In the genomic region with DNA sequence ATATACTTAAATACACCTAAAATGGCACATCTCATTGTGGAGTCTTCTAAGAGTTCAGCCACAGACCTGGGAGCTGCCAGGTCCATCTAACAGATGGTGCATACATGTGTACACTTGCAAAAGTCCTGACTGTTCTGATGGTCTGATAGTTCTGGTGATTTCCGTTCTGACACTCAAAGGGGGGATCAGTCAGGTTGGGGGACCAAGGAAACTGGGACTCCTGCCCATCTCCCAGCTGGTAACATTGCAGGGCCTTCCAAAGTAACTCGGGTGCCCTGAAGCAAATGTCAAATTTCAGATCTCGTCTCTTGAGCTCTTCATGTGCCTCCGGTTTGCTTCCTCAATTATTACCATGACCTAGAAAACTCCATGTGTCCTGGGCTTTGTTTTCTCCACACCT, we compare ENCODE assay signal across 17 mouse cellular contexts. TPM values are rescaled to one million over a fixed set of nuclear protein-coding genes. Genes with fewer than 3 reads are reported as not detected.
DNase-seq lines count a peak whose midpoint lies in the region; ATAC-seq and TF ChIP-seq lines count a peak whose summit lies in the region.
"Had no signal": no experiment of that assay in that cellular context is flagged by ENCODE, and none has a peak within 500 bp of the region (broad histone marks: within the 10 kb centered on the region; RNA-seq: fewer than 3 reads in every experiment).

No protein-coding gene starts in this region.

- no peak for ATAC-seq in cerebellum, adult (ENCODE audit: insufficient number of reproducible peaks, low FRiP score, low TSS enrichment)
- no peak for ATAC-seq in lung, postnatal 0 days
- ATAC-seq: forebrain, embryonic 13.5 days; forebrain, postnatal 0 days; hindbrain, postnatal 0 days had no signal

- intact Hi-C loops in gastrocnemius, adult 2 months (cut with DNase I), result no loop called here
- intact Hi-C loops in gastrocnemius, postnatal 14 days (cut with DNase I; ENCODE audit: low total_unique reads), result no loop called here

- no peak overlapping the region for H3K4me2 ChIP-seq in lung, postnatal 0 days (replicated peaks; ENCODE audit: low read depth, low read length)
- H3K4me2 ChIP-seq: forebrain, embryonic 13.5 days; hindbrain, embryonic 13.5 days had no signal

- H3K36me3 ChIP-seq in lung, postnatal 0 days (ENCODE audit: insufficient read depth, low read length), result no peaks in the 10 kb centered on the region
- H3K36me3 ChIP-seq: embryonic facial prominence, embryonic 10.5 days; hindbrain, embryonic 13.5 days had no signal

- TF ChIP-seq CTCF in gastrocnemius, adult 2 months (IDR thresholded peaks at IDR 0.05), result no peak
- no peak for TF ChIP-seq CTCF in lung, postnatal 0 days (IDR thresholded peaks at IDR 0.05)
- TF ChIP-seq CTCF in lung, adult 2 months (IDR thresholded peaks at IDR 0.05; ENCODE audit: insufficient read depth, low read length), result no peak

- no peaks in the 10 kb centered on the region for H3K9me3 ChIP-seq in lung, postnatal 0 days (ENCODE audit: low read length)
- H3K9me3 ChIP-seq: embryonic facial prominence, embryonic 10.5 days; forebrain, embryonic 13.5 days; hindbrain, embryonic 13.5 days had no signal

- no peak overlapping the region for H3K9ac ChIP-seq in lung, postnatal 0 days (replicated peaks; ENCODE audit: low read depth)
- H3K9ac ChIP-seq: forebrain, embryonic 13.5 days; forebrain, postnatal 0 days; hindbrain, embryonic 13.5 days had no signal

- peak overlapping the region; percentile 92 for H3K27ac ChIP-seq in gastrocnemius, adult 2 months
- H3K27ac ChIP-seq in lung, postnatal 0 days (ENCODE audit: low read length), result no peak overlapping the region
- H3K27ac ChIP-seq: embryonic facial prominence, embryonic 10.5 days; forebrain, embryonic 13.5 days; hindbrain, embryonic 13.5 days; hindbrain, postnatal 0 days had no signal

- no peaks in the 10 kb centered on the region for H3K27me3 ChIP-seq in lung, postnatal 0 days (replicated peaks; ENCODE audit: insufficient read depth, low read length)
- H3K27me3 ChIP-seq: forebrain, embryonic 13.5 days; hindbrain, embryonic 13.5 days had no signal

- no peak for TF ChIP-seq EP300 in lung, postnatal 0 days (IDR thresholded peaks at IDR 0.05)

- TF ChIP-seq POLR2A in lung, adult 2 months (IDR thresholded peaks at IDR 0.05; ENCODE audit: borderline replicate concordance, extremely low read depth, low read depth, low read length), result no peak

- H3K4me3 ChIP-seq in gastrocnemius, adult 2 months, result peak overlapping the region; percentile 36; the same call in 1 of the 2 replicates
- H3K4me3 ChIP-seq in lung, postnatal 0 days (ENCODE audit: low read depth, low read length), result no peak overlapping the region
- H3K4me3 ChIP-seq in lung, adult 2 months (replicated peaks; ENCODE audit: extremely low read depth, low read depth, low read length), result no peak overlapping the region
- H3K4me3 ChIP-seq: embryonic facial prominence, embryonic 10.5 days; forebrain, embryonic 13.5 days; hindbrain, embryonic 13.5 days had no signal

- peak; percentile 41 for DNase-seq in cerebellum, adult 9-10 months
- DNase-seq in gastrocnemius, adult 2 months, result no peak
- no peak for DNase-seq in gastrocnemius, postnatal 14 days
- DNase-seq in lung, postnatal 0 days (ENCODE audit: low spot score), result peak; percentile 26
- DNase-seq in lung, adult 2 months, result no peak
- DNase-seq in lung, postnatal 36 days, result peak; percentile 47
- DNase-seq: adrenal gland, postnatal 10 days; cerebellum, postnatal 25 days; forebrain, postnatal 0 days; gastrocnemius, postnatal 36 days; heart, postnatal 14 days; kidney, adult 18-20 months had no signal

- peaks cover 42% of the 10 kb centered on the region for H3K4me1 ChIP-seq in lung, postnatal 0 days (ENCODE audit: insufficient read depth, low read depth, low read length)
- H3K4me1 ChIP-seq in lung, adult 2 months (ENCODE audit: control insufficient read depth, insufficient read depth, low read length), result peaks cover 19% of the 10 kb centered on the region; the same call in 1 of the 2 replicates

- WGBS in lung, postnatal 0 days, result 62% methylated on average over 4 of the region's 4 CpGs
- 74% methylated on average over 4 of the region's 4 CpGs for WGBS in lung, adult 2 months

RNA-seq across cellular contexts. Expression of gene Sgms1, which starts 13.5 kb away (rescaled TPM):
- 10 to 100 TPM; 53.8 to 62.8 TPM for total RNA-seq in gastrocnemius, adult 2 months (2021)
- total RNA-seq in gastrocnemius, postnatal 14 days (2021), result 10 to 100 TPM; 35.2 to 55.0 TPM
- 59.3 and 74.9 TPM in 2 replicates for polyA plus RNA-seq in lung, postnatal 0 days (2015; fragmentation: Nextera tagmentation; extraction: Ambion mirVana)
- 44.2 and 53.7 TPM in 2 replicates for polyA plus RNA-seq in lung, adult 2 months (2012; rRNA removed)

Comparison
In these comparisons a context has a peak if more than half of its experiments do, and no peak if none do; other contexts are left out.
1. DNase-seq: peak in cerebellum, adult 9-10 months (single experiment), lung, postnatal 0 days (single experiment) and lung, postnatal 36 days (single experiment); none in gastrocnemius, adult 2 months (single experiment), gastrocnemius, postnatal 14 days (single experiment) and lung, adult 2 months (single experiment).